Mouse (Mus musculus) urinary bladder, postnatal 25 days (tissue): Measurements from ENCODE around the gene B4galt3.
A peak's percentile ranks its signal among the peaks of the same experiment; 100 is the strongest.

Source experiments
- DNase-seq: peaks from one replicate; pipeline ENCODE4 v3.0.0; 2022; ENCODE audit warnings: low spot score

The B4galt3 gene

DNA sequence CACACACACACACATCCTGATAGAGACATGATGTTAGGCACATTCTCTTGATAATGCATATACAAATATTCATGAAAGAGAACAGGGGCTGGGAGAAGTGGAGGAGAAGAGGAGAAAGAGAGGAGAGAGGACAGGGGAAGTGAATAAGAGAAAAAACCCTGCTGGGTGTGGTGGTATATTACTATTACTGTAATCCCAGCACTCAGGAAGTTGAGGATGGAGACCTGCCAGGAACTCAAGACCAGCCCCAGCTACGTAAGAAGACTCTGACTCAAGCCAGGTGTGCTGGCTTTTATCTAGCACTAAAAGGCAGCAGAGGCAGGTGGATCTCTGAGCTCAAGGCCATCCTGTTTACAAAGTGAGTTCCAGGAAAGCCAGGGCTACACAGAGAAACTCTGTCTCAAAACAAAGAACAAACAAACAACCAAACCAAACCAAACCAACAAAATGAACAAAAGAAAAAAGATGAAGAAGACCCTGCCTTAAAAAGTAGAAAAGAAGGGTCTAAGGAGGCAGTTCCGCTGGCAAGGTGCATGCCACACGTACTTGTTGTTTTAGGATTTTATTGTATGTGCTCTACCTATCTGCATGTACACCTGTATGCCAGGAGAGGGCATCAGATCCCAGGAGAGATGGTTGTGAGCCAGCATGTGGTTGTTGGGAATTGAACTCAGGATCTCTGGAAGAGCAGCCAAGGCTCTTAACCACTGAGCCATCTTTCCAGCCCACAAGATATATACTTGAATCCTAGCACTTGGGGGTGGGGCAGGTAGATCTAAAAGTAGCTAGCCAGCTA is 6.3 kb upstream of the B4galt3 start:
- DNase-seq = no peak

DNA sequence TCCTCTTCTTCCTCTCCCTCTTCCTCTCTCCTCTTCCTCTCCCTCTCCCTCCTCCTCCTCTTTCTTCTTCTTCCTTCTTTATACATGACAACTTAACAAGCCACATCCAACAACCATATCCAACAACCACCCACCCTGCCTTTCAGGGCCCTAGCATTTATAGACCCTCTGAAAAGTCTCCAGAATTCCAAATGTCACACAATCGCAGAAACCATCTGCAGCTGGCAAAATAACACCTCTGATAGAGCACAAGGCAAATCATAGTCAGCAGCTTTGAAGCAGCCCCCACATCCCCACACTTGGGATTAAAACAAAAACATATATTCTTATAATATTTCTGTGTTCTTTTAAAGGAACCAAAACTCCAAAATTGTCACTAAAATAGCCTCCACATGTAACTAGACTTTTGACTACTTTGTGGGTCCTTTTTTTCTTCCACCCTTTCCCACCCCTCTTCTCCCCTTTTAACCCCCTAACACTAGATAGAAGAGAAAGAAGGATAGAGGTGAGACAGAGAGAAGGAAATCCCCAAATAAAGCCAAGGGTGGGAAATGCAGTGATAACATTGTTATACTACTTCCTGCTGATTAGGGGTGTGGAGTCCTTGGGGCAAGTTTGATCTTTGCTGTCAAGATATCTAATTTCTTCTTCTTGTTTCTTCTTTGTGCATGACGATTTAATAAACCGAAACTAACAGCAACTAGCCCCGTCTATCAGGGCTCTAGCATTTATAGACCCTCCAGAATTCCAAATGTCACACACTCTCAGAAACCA is 4.0 kb upstream of the B4galt3 start:
- no peak for DNase-seq

GRCm38 (mm10) chr1:171268341-171268740 is 1.8 kb upstream of the B4galt3 start:
- no peak for DNase-seq

DNA sequence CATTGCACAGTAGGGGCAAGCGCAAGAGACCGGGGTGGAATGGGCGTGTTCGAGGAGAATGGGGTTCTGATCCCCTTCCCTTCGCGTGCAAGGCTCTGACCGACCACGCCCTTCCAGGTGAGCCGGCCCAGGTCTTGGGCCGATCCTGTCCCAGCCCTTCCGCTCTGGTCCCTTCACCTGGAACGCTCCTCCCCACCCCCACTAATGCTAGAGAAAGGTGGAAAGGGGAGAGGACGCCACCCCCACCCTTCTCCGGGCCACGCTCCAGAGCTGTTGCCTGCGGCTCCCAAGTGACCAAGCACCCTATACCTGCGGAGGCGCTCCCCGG is 409 bp downstream of the B4galt3 start:
- peak; percentile 45 for DNase-seq

DNA sequence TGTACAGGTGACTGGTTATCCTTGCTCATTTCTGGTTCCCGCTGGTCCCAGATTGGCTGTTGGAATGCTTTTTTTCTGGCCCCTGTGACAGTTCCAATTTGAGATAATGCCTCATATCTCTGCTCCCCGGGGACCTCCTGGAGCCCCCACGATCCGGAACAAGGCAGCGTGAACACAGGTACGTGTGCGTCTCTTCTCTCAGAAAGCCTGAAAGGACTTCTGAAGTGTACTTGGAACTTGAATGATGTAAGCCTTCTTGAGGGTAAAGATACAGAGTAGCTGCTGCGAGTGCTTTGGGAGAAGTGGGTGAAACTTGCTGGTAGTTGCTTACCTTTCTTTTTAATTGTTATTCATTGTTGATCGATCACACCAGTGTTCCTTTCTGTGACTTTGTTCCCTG is 1.1 kb downstream of the B4galt3 start:
- no peak for DNase-seq

GRCm38 (mm10) chr1:171271622-171272021 is 1.5 kb downstream of the B4galt3 start:
- DNase-seq = no peak

DNA sequence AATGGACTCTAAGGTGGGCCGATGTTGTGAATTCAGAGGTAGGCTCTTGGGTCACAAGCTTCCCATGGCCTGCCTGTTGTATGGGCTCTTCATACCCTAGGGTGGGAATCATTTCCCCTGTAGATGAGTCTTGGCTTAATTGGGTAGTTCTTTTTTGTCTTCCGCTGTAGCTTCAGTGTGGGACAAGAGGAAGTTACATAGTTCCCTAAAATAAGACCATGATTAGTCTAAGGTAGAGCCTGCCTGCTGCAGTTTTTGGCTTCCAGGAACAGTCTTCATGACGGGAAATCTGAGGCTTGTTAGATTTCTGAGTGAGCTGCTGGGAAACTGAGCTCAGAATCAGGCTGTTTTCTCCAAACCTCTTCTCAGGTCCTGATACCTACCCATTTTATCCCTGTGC is 2.0 kb downstream of the B4galt3 start:
- no peak for DNase-seq

DNA sequence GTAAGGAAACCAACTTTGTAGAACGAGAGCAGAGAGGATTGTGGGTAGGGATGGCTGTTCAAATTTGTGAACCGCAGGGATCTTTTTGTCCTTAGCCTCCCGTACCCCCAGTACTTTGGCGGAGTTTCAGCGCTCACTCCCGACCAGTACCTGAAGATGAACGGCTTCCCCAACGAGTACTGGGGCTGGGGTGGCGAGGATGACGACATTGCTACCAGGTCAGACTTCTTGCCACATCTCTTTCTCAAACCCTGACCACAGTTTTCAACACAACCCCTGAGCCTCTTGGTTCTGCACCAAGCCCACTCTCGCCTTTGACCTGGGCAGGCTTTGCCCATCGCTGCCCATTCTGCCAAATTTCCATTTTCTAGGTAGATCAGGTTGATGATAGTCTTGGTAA is 4.0 kb downstream of the B4galt3 start:
- DNase-seq = no peak

DNA sequence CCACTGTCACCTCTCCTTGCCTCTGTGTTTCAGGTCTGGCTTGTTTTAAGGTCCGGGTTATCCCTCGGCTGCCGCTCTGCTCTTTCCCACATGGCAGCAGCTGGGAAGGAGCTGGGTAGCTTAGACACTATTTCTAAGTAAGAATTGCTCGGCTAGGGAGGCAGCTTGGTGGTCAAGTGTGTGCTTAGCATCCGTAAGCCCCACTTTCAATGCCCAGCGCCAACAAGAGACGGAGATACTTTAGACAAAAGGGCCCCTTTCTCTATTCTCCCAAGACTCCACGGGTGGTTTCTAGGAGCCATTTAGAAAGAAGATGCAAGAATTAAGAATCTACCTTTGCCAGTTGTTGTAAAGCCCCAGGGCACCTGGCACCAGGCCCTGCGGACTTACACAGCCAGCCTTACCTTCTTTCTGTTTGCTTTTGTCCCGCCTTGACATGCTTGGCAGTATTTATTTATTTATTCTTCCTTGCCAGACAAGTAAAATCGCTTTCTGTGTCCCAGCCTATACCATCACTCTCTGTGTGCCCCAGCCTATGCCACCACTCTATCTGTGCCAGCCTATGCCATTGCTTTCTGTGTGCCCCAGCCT is 5.1 kb downstream of the B4galt3 start:
- no peak for DNase-seq

DNA sequence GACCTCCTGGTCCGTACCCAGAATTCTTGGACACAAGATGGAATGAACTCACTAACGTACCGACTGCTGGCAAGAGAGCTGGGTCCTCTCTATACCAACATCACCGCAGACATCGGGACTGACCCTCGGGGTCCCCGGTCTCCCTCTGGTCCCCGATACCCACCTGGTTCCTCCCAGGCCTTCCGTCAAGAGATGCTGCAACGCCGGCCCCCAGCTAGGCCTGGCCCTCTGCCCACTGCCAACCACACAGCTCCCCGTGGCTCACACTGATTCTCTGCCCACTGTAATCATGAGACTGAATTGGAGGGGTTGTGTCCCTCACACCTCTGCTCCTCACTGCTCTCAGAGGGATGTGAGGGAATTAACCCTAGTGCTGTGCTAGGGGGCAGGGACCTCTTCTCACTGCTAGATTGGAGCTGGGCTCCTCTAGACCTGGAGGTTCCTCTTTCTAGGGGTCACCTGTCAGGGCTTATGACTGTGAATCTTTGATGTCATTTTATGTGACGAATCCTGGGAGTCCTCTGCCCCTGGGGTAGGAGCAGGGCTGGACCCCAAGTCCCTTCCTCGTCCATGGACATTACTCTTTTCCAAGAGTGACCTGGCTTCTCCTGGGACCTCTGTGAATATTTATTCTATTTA is 6.1 kb downstream of the B4galt3 start:
- DNase-seq = no peak

DNA sequence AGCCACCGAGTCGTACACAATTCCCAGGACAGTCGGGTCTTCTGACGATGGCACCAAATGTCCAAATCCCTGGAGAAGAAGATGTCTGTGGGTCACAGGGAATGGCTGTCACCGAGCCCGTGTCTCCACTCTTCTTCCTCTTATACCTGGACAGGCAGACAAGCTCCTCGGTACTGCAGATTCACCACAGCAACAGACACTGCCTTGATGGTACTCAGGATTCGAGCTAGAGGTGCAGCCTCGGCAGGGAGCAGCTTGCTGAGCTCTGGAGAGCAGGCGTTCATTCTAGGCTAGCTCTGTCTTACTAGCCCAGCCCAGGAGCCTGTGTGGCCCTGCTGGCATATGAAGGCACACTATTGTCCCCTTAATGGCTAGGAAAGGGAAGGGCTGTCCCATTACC is 7.6 kb downstream of the B4galt3 start:
- DNase-seq = no peak

DNA sequence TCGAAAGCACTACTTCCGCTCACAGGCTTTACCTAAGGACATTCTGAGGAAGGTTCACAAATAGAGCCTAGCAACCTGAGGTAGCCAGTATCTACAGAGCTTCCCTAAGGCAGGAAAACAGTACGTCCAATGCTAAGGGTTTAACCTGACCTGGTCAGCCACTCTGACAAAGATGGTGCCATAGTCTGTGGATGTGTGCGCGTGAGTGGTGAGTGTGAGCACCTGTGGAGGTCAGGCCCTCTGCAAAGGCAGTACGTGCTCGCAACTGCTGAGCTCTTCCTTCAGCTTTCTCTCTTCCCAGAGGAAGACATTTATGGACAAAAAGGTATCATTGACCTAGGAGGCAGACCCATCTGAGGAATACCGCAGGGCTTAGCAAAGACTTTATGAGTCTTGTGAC is 8.3 kb downstream of the B4galt3 start:
- DNase-seq = no peak

DNA sequence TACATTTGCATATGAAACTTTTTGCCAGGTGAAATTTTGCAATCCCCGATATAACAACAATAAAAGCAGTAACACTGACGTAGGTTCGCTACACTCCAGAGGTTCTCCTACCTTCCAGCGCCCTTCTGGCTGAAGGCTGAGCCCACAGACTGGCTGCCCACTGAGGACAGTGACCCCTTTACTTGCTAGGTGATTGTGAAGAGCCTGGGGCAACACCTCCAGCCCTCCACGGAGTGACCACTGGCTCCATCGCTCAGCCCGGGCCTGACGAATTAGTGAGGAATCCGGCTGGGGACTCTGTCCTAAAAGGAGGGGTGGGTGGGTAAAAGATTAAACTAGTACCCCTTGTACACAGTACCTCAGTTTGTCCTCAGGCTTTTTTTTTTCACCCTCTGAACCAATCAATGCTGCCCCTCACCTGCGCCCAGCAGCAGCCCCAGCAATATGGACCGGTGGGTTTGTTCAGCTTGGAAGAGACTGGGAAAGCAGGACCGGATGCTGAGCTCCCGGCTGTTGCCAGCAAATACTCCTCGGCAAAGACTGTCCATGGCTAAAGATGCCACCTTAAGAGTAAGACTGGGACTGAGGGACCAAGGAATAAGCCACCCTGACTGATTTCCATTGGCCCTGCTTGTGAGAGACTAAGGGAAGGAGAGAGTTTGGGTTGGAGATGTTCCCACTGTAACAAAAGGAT is 9.0 kb downstream of the B4galt3 start:
- DNase-seq = no peak

GRCm38 (mm10) chr1:171279721-171280120 is 9.6 kb downstream of the B4galt3 start:
- no peak for DNase-seq

DNA sequence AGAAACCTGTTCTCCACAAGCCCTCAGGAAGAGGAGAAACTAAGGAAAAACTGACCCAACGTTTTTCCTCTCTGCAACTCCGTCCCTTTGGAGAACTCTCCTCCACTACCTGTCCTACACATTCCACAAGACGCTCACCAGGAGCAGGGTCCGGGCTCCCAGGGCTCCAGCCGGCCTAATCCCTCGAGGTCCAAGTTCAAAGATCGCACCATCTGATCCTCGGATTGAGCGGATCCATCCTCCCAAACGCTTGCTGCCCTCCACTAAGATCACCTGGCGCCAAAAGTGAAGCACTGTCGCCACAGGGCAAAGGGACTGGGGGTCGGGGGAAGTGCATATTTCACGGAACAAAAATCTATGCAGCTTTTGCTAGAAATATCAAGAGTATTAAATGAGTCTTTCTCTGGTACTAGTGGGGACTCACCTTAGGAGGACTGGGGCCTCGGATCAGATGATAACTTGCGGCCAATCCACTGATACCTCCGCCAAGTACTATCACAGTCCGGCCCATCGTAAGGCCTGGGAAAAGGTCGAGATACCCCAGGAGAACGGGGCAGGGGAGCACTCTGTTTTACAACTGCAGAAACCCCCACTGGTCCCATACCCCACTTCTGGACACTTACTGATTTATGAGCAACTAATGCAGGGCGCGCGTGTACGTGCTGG is 10.3 kb downstream of the B4galt3 start:
- DNase-seq = no peak

GRCm38 (mm10) chr1:171280916-171281527 is 10.9 kb downstream of the B4galt3 start, which contains the start of gene Ppox:
Gene Ppox (minus strand): TSS chr1:171281186.
- peak; percentile 73 for DNase-seq

- DNase-seq = peak; percentile 83
Observed at GRCm38 (mm10) chr1:171281528-171281923, 11.4 kb downstream of the B4galt3 start.

GRCm38 (mm10) chr1:171282086-171282805 is 12.1 kb downstream of the B4galt3 start:
- DNase-seq = no peak

GRCm38 (mm10) chr1:171283188-171284160 is 13.3 kb downstream of the B4galt3 start:
- DNase-seq = no peak
